Mouse (Mus musculus): Measurements from ENCODE around the gene Flt1.

Flt1 gene

GRCm38 (mm10) chr5:147725831-147726700 is at the start of gene Flt1:
TSS of gene Flt1 (minus strand) at chr5:147726011.
- peak in 1 of 2 experiments; percentile 17 for DNase-seq (ENCODE audit: low spot score in 2 of 2)

- no peak for DNase-seq (ENCODE audit: low spot score in 2 of 2)
Measured at GRCm38 (mm10) chr5:147775222-147775621, 49.4 kb upstream of the Flt1 start.

- no peak for DNase-seq (ENCODE audit: low spot score in 2 of 2)
Measured at GRCm38 (mm10) chr5:147769918-147770317, 44.1 kb upstream of the Flt1 start.

GRCm38 (mm10) chr5:147764061-147764460 is 38.2 kb upstream of the Flt1 start:
- DNase-seq (ENCODE audit: low spot score in 2 of 2), result no peak

- DNase-seq (ENCODE audit: low spot score in 2 of 2), result no peak
Measured at GRCm38 (mm10) chr5:147761984-147762383, 36.2 kb upstream of the Flt1 start.

- DNase-seq (ENCODE audit: low spot score in 2 of 2), result no peak
Measured at GRCm38 (mm10) chr5:147761275-147761674, 35.5 kb upstream of the Flt1 start.

GRCm38 (mm10) chr5:147758640-147759319 is 33.0 kb upstream of the Flt1 start:
- no peak for DNase-seq (ENCODE audit: low spot score in 2 of 2)

- DNase-seq (ENCODE audit: low spot score in 2 of 2), result no peak
Measured at GRCm38 (mm10) chr5:147757832-147758587, 32.2 kb upstream of the Flt1 start.

GRCm38 (mm10) chr5:147752914-147753341 is 27.1 kb upstream of the Flt1 start:
- no peak for DNase-seq (ENCODE audit: low spot score in 2 of 2)

- DNase-seq (ENCODE audit: low spot score in 2 of 2), result peak; percentile 9
Measured at GRCm38 (mm10) chr5:147751673-147752130, 25.9 kb upstream of the Flt1 start.

GRCm38 (mm10) chr5:147749972-147750371 is 24.2 kb upstream of the Flt1 start:
- no peak for DNase-seq (ENCODE audit: low spot score in 2 of 2)

GRCm38 (mm10) chr5:147748081-147748581 is 22.3 kb upstream of the Flt1 start:
- no peak for DNase-seq (ENCODE audit: low spot score in 2 of 2)

GRCm38 (mm10) chr5:147744900-147745653 is 19.3 kb upstream of the Flt1 start:
- DNase-seq (ENCODE audit: low spot score in 2 of 2), result no peak

- DNase-seq (ENCODE audit: low spot score in 2 of 2), result no peak
Measured at GRCm38 (mm10) chr5:147742468-147743111, 16.8 kb upstream of the Flt1 start.

- no peak for DNase-seq (ENCODE audit: low spot score in 2 of 2)
Measured at GRCm38 (mm10) chr5:147736766-147737280, 11.0 kb upstream of the Flt1 start.

GRCm38 (mm10) chr5:147733682-147734081 is 7.9 kb upstream of the Flt1 start:
- no peak for DNase-seq (ENCODE audit: low spot score in 2 of 2)

- no peak for DNase-seq (ENCODE audit: low spot score in 2 of 2)
Measured at GRCm38 (mm10) chr5:147732926-147733325, 7.1 kb upstream of the Flt1 start.

GRCm38 (mm10) chr5:147727481-147727880 is 1.7 kb upstream of the Flt1 start:
- DNase-seq (ENCODE audit: low spot score in 2 of 2), result no peak

- DNase-seq (ENCODE audit: low spot score in 2 of 2), result no peak
Measured at GRCm38 (mm10) chr5:147726701-147727393, 1.0 kb upstream of the Flt1 start.

All from frontal cortex, postnatal 10 days (tissue).